Mouse (Mus musculus): Measurements from ENCODE around the gene Lage3. TPM values are rescaled to one million over a fixed set of nuclear protein-coding genes. Genes with fewer than 3 reads are reported as not detected.
A peak's percentile ranks its signal among the peaks of the same experiment; 100 is the strongest.

Lage3 gene
- polyA plus RNA-seq, 1 experiment from 2014 or later = 104 TPM

DNA sequence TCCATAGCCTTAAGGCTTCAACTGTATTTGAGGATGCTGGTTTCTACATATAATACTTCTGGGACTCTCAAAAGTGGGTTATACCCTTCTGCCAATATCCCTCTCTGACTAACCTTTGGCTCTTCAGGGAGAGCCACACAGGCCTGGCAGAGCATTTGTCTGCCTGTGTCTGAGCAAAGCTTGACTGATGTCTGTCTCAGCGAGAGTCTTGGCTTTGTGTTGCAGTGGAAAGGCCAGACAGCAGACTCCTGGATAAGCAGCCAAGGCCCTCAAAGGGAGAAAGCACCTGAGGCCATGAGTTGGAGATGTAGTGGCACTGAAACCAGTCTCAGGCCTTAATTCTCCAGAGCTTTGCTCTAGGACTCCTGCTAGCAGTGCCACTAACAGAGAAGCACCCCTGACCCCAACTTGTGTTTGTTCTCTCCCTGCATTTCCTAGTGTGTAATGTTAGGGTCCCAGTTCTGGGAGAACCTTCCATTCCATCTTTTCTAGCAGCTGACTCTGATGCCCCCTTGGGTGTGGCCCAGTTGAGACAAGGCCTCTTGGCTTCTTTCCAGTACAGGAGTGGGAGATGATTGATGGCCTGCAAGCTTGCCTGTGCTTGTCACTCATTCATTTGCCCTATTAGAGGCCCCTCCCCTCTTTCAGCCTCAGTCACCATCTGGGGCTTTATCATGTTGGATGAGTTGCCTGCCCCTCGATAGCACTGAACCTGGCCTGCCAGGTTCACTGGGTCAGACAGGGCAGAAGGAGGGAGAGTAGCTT is 23.1 kb downstream of the Lage3 start:
- H3K4me1 ChIP-seq (replicated peaks) = peaks cover 11% of the 10 kb centered on the region; the same call in 1 of the 2 replicates
- H3K4me3 ChIP-seq (replicated peaks) = no peak overlapping the region; the same call in 1 of the 2 replicates
- no peaks in the 10 kb centered on the region for H3K9me3 ChIP-seq
- H3K4me2 ChIP-seq (replicated peaks) = peak overlapping the region; percentile 62
- ATAC-seq = no peak
- H3K27ac ChIP-seq = no peak overlapping the region
- no peaks in the 10 kb centered on the region for H3K36me3 ChIP-seq
- WGBS = 30% methylated on average over 2 of the region's 2 CpGs
- H3K9ac ChIP-seq = no peak overlapping the region; the same call in 1 of the 2 replicates
- no peaks in the 10 kb centered on the region for H3K27me3 ChIP-seq (replicated peaks)

GRCm38 (mm10) chrX:74329215-74329671 is 24.2 kb downstream of the Lage3 start:
- Histone ChIP-seq H3K9me3 (no peaks in the 10 kb centered on the region), H3K4me1 (replicated peaks) (peaks cover 11% of the 10 kb centered on the region; the same call in 1 of the 2 replicates), H3K4me3 (replicated peaks) (peak overlapping the region; percentile 44), H3K27ac (no peak overlapping the region), H3K27me3 (replicated peaks) (no peaks in the 10 kb centered on the region), H3K9ac (peak overlapping the region; percentile 56), H3K4me2 (replicated peaks) (peak overlapping the region; percentile 62), H3K36me3 (no peaks in the 10 kb centered on the region)
- WGBS = 22% methylated on average over 10 of the region's 10 CpGs
- ATAC-seq = peak; percentile 52

GRCm38 (mm10) chrX:74328725-74329161 is 24.7 kb downstream of the Lage3 start, which contains the start of gene Plxna3:
TSS of gene Plxna3 (plus strand) at chrX:74329066.
- peak within 1 kb of the TSS; percentile 73; the same call in 1 of the 2 replicates for H3K27ac ChIP-seq
- H3K4me1 ChIP-seq (replicated peaks) = peaks cover 11% of the 10 kb centered on the region; the same call in 1 of the 2 replicates
- H3K36me3 ChIP-seq = no peaks in the 10 kb centered on the region
- H3K9me3 ChIP-seq = no peaks in the 10 kb centered on the region
- peak within 1 kb of the TSS; percentile 56 for H3K9ac ChIP-seq
- H3K27me3 ChIP-seq (replicated peaks) = no peaks in the 10 kb centered on the region
- peak within 1 kb of the TSS; percentile 44 for H3K4me3 ChIP-seq (replicated peaks)
- 20% methylated on average over 27 of the region's 30 CpGs for WGBS
- peak within 1 kb of the TSS; percentile 62 for H3K4me2 ChIP-seq (replicated peaks)
- ATAC-seq = peak; percentile 97

- Histone ChIP-seq H3K9ac (peak within 1 kb of the TSS; percentile 69), H3K4me2 (replicated peaks) (peak within 1 kb of the TSS; percentile 69), H3K27ac (peak within 1 kb of the TSS; percentile 80), H3K9me3 (no peaks in the 10 kb centered on the region), H3K27me3 (replicated peaks) (no peaks in the 10 kb centered on the region), H3K4me1 (replicated peaks) (no peaks in the 10 kb centered on the region), H3K4me3 (replicated peaks) (peak within 1 kb of the TSS; percentile 59), H3K36me3 (no peaks in the 10 kb centered on the region)
- 22% methylated on average over 59 of the region's 59 CpGs for WGBS
- peak; percentile 98 for ATAC-seq
Observed at GRCm38 (mm10) chrX:74312540-74313464, 40.6 kb downstream of the Lage3 start, which contains the start of gene Fam50a. TSS of gene Fam50a (plus strand) at chrX:74313033.

GRCm38 (mm10) chrX:74304867-74305700 is 48.3 kb downstream of the Lage3 start, which contains the start of gene Gdi1:
TSS of gene Gdi1 (plus strand) at chrX:74304998.
- peak; percentile 92 for ATAC-seq
- H3K27ac ChIP-seq = peak within 1 kb of the TSS; percentile 60
- H3K9me3 ChIP-seq = no peaks in the 10 kb centered on the region
- H3K4me3 ChIP-seq (replicated peaks) = peak within 1 kb of the TSS; percentile 55
- no peaks in the 10 kb centered on the region; the same call in 1 of the 2 replicates for H3K36me3 ChIP-seq
- no peaks in the 10 kb centered on the region for H3K4me1 ChIP-seq (replicated peaks)
- peak within 1 kb of the TSS; percentile 62 for H3K9ac ChIP-seq
- no peaks in the 10 kb centered on the region for H3K27me3 ChIP-seq (replicated peaks)
- WGBS = 16% methylated on average over 40 of the region's 41 CpGs
- peak within 1 kb of the TSS; percentile 58 for H3K4me2 ChIP-seq (replicated peaks)

Other genes starting within 250 kb of the Lage3 start
- gene Opn1mw, start 226.2 kb downstream of the Lage3 start, polyA plus RNA-seq (2015; fragmentation: Nextera tagmentation; extraction: Ambion mirVana) = not detected in 2 replicates
- gene Mecp2, start 218.3 kb downstream of the Lage3 start, polyA plus RNA-seq (2015; fragmentation: Nextera tagmentation; extraction: Ambion mirVana) = 10.7 and 10.9 TPM in 2 replicates
- gene Tex28, start 185.8 kb downstream of the Lage3 start, polyA plus RNA-seq (2015; fragmentation: Nextera tagmentation; extraction: Ambion mirVana) = not detected in 2 replicates
- gene Tktl1, start 176.4 kb downstream of the Lage3 start, polyA plus RNA-seq (2015; fragmentation: Nextera tagmentation; extraction: Ambion mirVana) = not detected in 2 replicates
- 274 and 316 TPM in 2 replicates for gene Flna, start 103.8 kb downstream of the Lage3 start, polyA plus RNA-seq (2015; fragmentation: Nextera tagmentation; extraction: Ambion mirVana)
- gene Emd, start 98.9 kb downstream of the Lage3 start, polyA plus RNA-seq (2015; fragmentation: Nextera tagmentation; extraction: Ambion mirVana) = 21.7 and 25.7 TPM in 2 replicates
- 818 and 879 TPM in 2 replicates for gene Rpl10, start 82.8 kb downstream of the Lage3 start, polyA plus RNA-seq (2015; fragmentation: Nextera tagmentation; extraction: Ambion mirVana)
- 74.9 and 81.1 TPM in 2 replicates for gene Taz, start 71.7 kb downstream of the Lage3 start, polyA plus RNA-seq (2015; fragmentation: Nextera tagmentation; extraction: Ambion mirVana)
- gene Dnase1l1, start 71.3 kb downstream of the Lage3 start, polyA plus RNA-seq (2015; fragmentation: Nextera tagmentation; extraction: Ambion mirVana) = 11.0 TPM in 2 replicates
- gene Atp6ap1, start 56.5 kb downstream of the Lage3 start, polyA plus RNA-seq (2015; fragmentation: Nextera tagmentation; extraction: Ambion mirVana) = 120 and 126 TPM in 2 replicates
- 158 and 168 TPM in 2 replicates for gene Gdi1, start 48.6 kb downstream of the Lage3 start, polyA plus RNA-seq (2015; fragmentation: Nextera tagmentation; extraction: Ambion mirVana)
- 58.8 and 60.0 TPM in 2 replicates for gene Fam50a, start 40.6 kb downstream of the Lage3 start, polyA plus RNA-seq (2015; fragmentation: Nextera tagmentation; extraction: Ambion mirVana)
- gene Plxna3, start 24.6 kb downstream of the Lage3 start, polyA plus RNA-seq (2015; fragmentation: Nextera tagmentation; extraction: Ambion mirVana) = 7.3 and 8.5 TPM in 2 replicates
- 65.1 and 66.8 TPM in 2 replicates for gene Ubl4a, start 19.6 kb upstream of the Lage3 start, polyA plus RNA-seq (2015; fragmentation: Nextera tagmentation; extraction: Ambion mirVana)
- gene Slc10a3, start 19.7 kb upstream of the Lage3 start, polyA plus RNA-seq (2015; fragmentation: Nextera tagmentation; extraction: Ambion mirVana) = 15.9 and 16.6 TPM in 2 replicates
- 29.5 and 32.0 TPM in 2 replicates for gene Fam3a, start 39.7 kb upstream of the Lage3 start, polyA plus RNA-seq (2015; fragmentation: Nextera tagmentation; extraction: Ambion mirVana)
- gene Ikbkg, start 39.7 kb upstream of the Lage3 start, polyA plus RNA-seq (2015; fragmentation: Nextera tagmentation; extraction: Ambion mirVana) = 18.4 and 19.7 TPM in 2 replicates
- gene G6pdx, start 75.6 kb upstream of the Lage3 start, polyA plus RNA-seq (2015; fragmentation: Nextera tagmentation; extraction: Ambion mirVana) = 45.9 and 46.3 TPM in 2 replicates
- not detected in 2 replicates for gene Gm6880, start 127.8 kb upstream of the Lage3 start, polyA plus RNA-seq (2015; fragmentation: Nextera tagmentation; extraction: Ambion mirVana)
- gene Olfr1326-ps1, start 221.3 kb upstream of the Lage3 start, polyA plus RNA-seq (2015; fragmentation: Nextera tagmentation; extraction: Ambion mirVana) = not detected in 2 replicates
- gene Olfr1325, start 239.1 kb upstream of the Lage3 start, polyA plus RNA-seq (2015; fragmentation: Nextera tagmentation; extraction: Ambion mirVana) = not detected in 2 replicates

All from intestine, embryonic 15.5 days (tissue).